Mouse (Mus musculus) limb, embryonic 11.5 days (tissue): ENCODE measurements around the gene Hif3a. TPM values are rescaled to one million over a fixed set of nuclear protein-coding genes. Genes with fewer than 3 reads are reported as not detected.

Experiments used
- ATAC-seq: fragments of 200-750 bp; cut with Nextera tagmentation; 2 replicates; pipeline ENCODE4 v1.8.0; 2017; ENCODE audit warnings: low read depth; ENCODE audit not compliant: insufficient number of reproducible peaks, low FRiP score, low TSS enrichment
- DNase-seq: peaks from one replicate; pipeline ENCODE4 v3.0.0-alpha.2; 2015; ENCODE audit warnings: low spot score
- H3K27ac ChIP-seq: fragments of 300-500 bp; sonication (generic); replicated peaks from 2 replicates; pipeline ENCODE4 v1.5.1; 2014; ENCODE audit warnings: low read depth, mild to moderate bottlenecking, low read length
- H3K27me3 ChIP-seq: fragments of 300-500 bp; sonication (generic); 2 replicates; pipeline ENCODE4 v1.6.1; 2014; ENCODE audit warnings: mild to moderate bottlenecking, low read length, mixed read lengths; ENCODE audit not compliant: control insufficient read depth, insufficient read depth
- H3K36me3 ChIP-seq: fragments of 300-500 bp; sonication (generic); 2 replicates; pipeline ENCODE4 v1.6.1; 2014; ENCODE audit warnings: mild to moderate bottlenecking, low read length, moderate library complexity, mixed read lengths; ENCODE audit not compliant: control insufficient read depth, insufficient read depth
- H3K4me1 ChIP-seq: fragments of 300-500 bp; sonication (generic); 2 replicates; pipeline ENCODE4 v1.6.1; 2014; ENCODE audit warnings: low read length, mixed read lengths; ENCODE audit not compliant: control insufficient read depth, insufficient read depth
- H3K4me2 ChIP-seq: fragments of 300-500 bp; sonication (generic); 2 replicates; pipeline ENCODE4 v1.6.1; 2014; ENCODE audit warnings: low read depth, mild to moderate bottlenecking, moderate library complexity; ENCODE audit not compliant: severe bottlenecking
- H3K4me3 ChIP-seq: fragments of 300-500 bp; sonication (generic); 2 replicates; pipeline ENCODE4 v1.5.1; 2014; ENCODE audit warnings: low read depth, low read length
- H3K9ac ChIP-seq: fragments of 300-500 bp; sonication (generic); 2 replicates; pipeline ENCODE4 v1.6.1; 2014; ENCODE audit warnings: mild to moderate bottlenecking, low read length
- H3K9me3 ChIP-seq: fragments of 300-500 bp; sonication (generic); 2 replicates; pipeline ENCODE4 v1.6.1; 2016; ENCODE audit warnings: low read length; ENCODE audit not compliant: control insufficient read depth
- WGBS: fragments of 180-500 bp; shearing (Covaris S2); extraction: QIAGEN DNeasy Blood & Tissue Kit; methylation state at CpG from one replicate; pipeline ENCODE4 v1.1.7; 2014; 5-methylcytosine and 5-hydroxymethylcytosine counted together
- polyA plus RNA-seq: library from polyadenylated mRNA; unstranded; fragments of >200 nt; fragmentation: Nextera tagmentation; extraction: Ambion mirVana; gene quantifications from 2 replicates; pipeline ENCODE4 v1.2.1, GENCODE M21; 2014

The Hif3a gene
- polyA plus RNA-seq, 1 experiment from 2014 or later: 9.6 TPM

DNA sequence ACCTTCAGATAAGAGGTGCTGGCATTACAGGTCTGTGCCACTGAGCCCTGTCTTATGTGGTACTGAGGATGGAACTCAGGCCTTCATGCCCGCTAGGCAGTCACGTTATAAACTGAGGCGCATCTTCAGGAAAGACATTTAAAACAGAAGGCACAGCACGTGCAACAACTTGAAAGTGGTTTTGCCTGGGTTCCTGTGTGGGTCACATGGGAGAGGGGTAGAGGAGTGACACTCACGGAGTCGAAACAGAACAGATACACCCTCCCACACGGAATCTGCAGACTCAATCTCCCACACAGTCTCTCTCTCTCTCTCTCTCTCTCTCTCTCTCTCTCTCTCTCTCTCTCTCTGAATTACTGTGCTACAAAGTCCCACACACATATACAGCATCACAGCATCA is 32.0 kb downstream of the Hif3a start:
- H3K36me3 ChIP-seq: no peaks in the 10 kb centered on the region; the same call in 1 of the 2 replicates
- no peaks in the 10 kb centered on the region for H3K9me3 ChIP-seq
- no peak overlapping the region for H3K27ac ChIP-seq
- no peak for ATAC-seq
- no peak overlapping the region for H3K4me2 ChIP-seq
- H3K9ac ChIP-seq: no peak overlapping the region
- no peak overlapping the region for H3K4me3 ChIP-seq
- peaks cover 13% of the 10 kb centered on the region for H3K4me1 ChIP-seq
- H3K27me3 ChIP-seq: no peaks in the 10 kb centered on the region
- DNase-seq: no peak
- 80% methylated on average over 7 of the region's 7 CpGs for WGBS

DNA sequence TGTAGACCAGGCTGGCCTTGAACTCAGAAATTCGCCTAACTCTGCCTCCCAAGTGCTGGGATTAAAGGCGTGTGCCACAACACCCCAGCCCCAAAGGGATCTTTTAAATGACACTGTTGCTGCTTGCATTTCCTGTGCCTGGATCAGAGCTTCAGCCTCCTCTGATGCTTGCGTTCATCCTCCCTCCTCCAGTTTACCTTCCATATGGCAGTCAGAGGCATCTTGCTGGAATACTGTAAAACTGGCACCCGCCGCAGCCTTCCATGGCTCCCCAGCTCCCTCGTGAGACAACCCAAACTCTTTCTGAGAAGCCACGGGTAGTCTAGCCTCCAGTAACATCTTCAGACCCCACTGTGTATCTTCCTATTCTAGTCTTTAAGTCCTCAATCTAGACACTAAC is 33.3 kb downstream of the Hif3a start:
- H3K36me3 ChIP-seq: no peaks in the 10 kb centered on the region; the same call in 1 of the 2 replicates

GRCm38 (mm10) chr7:17027588-17028343 is 34.5 kb downstream of the Hif3a start, which contains the start of gene Ppp5c:
Ppp5c (minus strand) TSS chr7:17027924.
- H3K36me3 ChIP-seq: peaks cover 5% of the 10 kb centered on the region; the same call in 1 of the 2 replicates
- WGBS: under 1% methylated on average over 56 of the region's 58 CpGs

More for the DNA sequence above, 33.3 kb downstream of the Hif3a start:
- Histone ChIP-seq H3K4me3 (no peak overlapping the region), H3K27ac (no peak overlapping the region), H3K9ac (no peak overlapping the region), H3K9me3 (no peaks in the 10 kb centered on the region), H3K27me3 (no peaks in the 10 kb centered on the region), H3K4me1 (peaks cover 20% of the 10 kb centered on the region), H3K4me2 (no peak overlapping the region)
- WGBS: 69% methylated on average over 7 of the region's 7 CpGs
- ATAC-seq: no peak
- DNase-seq: no peak

GRCm38 (mm10) chr7:17026710-17027587 is 35.3 kb downstream of the Hif3a start:
- Histone ChIP-seq H3K9me3 (no peaks in the 10 kb centered on the region), H3K4me1 (peaks cover 21% of the 10 kb centered on the region), H3K4me3 (peak overlapping the region; percentile 46), H3K4me2 (peak overlapping the region; percentile 71), H3K36me3 (peaks cover 8% of the 10 kb centered on the region), H3K27me3 (no peaks in the 10 kb centered on the region), H3K27ac (no peak overlapping the region), H3K9ac (peak overlapping the region; percentile 50)
- 5% methylated on average over 24 of the region's 24 CpGs for WGBS
- peak; percentile 76 for DNase-seq
- ATAC-seq: no peak; the same call in 1 of the 2 replicates

More at GRCm38 (mm10) chr7:17027588-17028343, 34.5 kb downstream of the Hif3a start, which contains the start of gene Ppp5c:
- DNase-seq (peak; percentile 96), ATAC-seq (peak; percentile 87)
- H3K4me2 ChIP-seq: peak within 1 kb of the TSS; percentile 71
- H3K9me3 ChIP-seq: no peaks in the 10 kb centered on the region
- H3K27me3 ChIP-seq: no peaks in the 10 kb centered on the region
- H3K9ac ChIP-seq: peak within 1 kb of the TSS; percentile 50
- peak within 1 kb of the TSS; percentile 46 for H3K4me3 ChIP-seq
- 0 out of 2 replicates have a peak within 1 kb of the TSS, but pooled peaks have one; percentile 57 for H3K27ac ChIP-seq
- H3K4me1 ChIP-seq: peaks cover 21% of the 10 kb centered on the region

- Histone ChIP-seq H3K9ac (no peak overlapping the region), H3K27me3 (no peaks in the 10 kb centered on the region), H3K9me3 (no peaks in the 10 kb centered on the region), H3K27ac (no peak overlapping the region), H3K4me1 (peaks cover 21% of the 10 kb centered on the region), H3K4me3 (no peak overlapping the region), H3K36me3 (peaks cover 12% of the 10 kb centered on the region), H3K4me2 (peak overlapping the region; percentile 71)
- DNase-seq (no peak), ATAC-seq (no peak)
- WGBS: 74% methylated on average over 9 of the region's 9 CpGs
Observed at GRCm38 (mm10) chr7:17025896-17026622, 36.2 kb downstream of the Hif3a start.

GRCm38 (mm10) chr7:17025505-17025894 is 36.7 kb downstream of the Hif3a start:
- Histone ChIP-seq H3K9ac (no peak overlapping the region), H3K9me3 (no peaks in the 10 kb centered on the region), H3K4me1 (peaks cover 21% of the 10 kb centered on the region), H3K27ac (no peak overlapping the region), H3K36me3 (peaks cover 13% of the 10 kb centered on the region), H3K27me3 (no peaks in the 10 kb centered on the region), H3K4me2 (no peak overlapping the region), H3K4me3 (no peak overlapping the region)
- WGBS: 63% methylated on average over 4 of the region's 4 CpGs
- DNase-seq (no peak), ATAC-seq (no peak)

DNA sequence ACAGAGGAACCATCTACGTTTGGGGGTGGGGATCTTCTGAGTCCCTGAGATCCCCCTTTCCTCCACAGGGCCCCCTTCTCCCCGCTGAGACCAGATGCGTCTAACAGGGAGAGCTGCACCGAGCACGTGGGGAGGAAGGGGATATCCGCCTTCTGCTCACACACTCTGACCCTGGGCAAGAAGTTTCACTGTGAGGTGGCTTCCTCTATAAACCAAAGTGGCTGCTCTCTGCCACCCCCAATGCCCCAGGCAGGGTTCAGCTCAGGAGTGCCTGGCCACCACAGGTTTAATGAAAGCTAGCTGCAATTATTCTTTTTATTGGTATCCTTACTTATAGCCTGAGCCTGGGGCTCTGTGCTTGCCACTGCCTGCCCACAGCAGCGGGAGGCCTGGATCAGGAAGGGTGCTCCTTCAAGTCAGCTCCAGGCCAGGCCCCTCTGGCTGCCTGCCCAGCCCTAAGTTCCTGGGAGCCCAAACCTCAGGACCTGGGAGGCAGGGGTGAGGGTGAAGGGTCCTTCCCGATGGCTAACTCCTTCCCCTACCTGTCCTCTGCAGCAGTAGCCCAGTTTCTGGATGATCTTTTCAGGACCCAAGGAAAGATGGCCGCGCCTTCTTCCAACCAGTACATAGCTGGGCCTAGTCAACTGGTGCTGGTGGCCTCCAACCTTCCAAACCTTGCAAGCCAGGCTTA is 37.3 kb downstream of the Hif3a start:
- Histone ChIP-seq H3K4me1 (peaks cover 21% of the 10 kb centered on the region), H3K27me3 (no peaks in the 10 kb centered on the region), H3K36me3 (peaks cover 17% of the 10 kb centered on the region), H3K4me3 (no peak overlapping the region), H3K27ac (no peak overlapping the region; the same call in 1 of the 2 replicates), H3K4me2 (peak overlapping the region; percentile 20), H3K9ac (no peak overlapping the region), H3K9me3 (no peaks in the 10 kb centered on the region)
- DNase-seq (peak; percentile 35), ATAC-seq (no peak)
- 73% methylated on average over 10 of the region's 10 CpGs for WGBS
